14 mouse cellular contexts compared by ENCODE assay signal in the genomic region with DNA sequence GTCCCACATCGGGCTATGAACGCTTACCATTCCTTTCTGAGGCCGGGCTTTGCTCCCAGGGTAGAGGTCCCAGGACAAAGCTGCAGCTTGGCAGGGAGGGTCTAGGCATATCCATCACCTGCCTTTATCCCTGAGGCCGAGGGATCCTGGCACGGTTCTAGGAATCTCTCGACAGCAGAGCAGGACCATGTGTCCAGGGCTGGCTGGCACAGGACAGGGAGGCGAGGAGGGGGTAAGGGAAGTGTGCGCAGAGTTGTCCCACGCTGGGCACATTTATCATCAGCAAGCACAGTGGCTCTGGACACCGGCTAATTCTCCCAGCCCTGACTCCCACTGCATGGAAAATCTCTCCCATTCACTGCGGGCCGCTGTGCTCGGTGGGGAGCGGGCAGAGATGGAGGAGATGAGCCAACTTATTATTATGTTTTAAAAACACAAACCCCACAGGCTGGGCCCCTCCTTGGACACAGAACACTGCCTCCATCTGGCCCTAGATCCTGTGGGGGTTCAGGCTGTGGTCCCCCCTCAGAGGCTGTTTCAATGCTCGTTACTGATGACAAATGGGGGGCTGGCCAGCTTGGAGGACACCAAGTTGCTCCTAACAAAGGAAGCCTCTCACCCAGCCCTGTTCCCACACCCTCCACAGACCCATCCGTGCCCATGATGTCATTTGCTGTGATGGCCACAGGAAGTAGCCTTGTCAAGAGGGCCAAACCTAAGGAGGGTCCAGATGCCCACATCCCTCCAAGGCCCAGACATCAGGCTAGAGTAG. TPM values are rescaled to one million over a fixed set of nuclear protein-coding genes. Genes with fewer than 3 reads are reported as not detected.
A peak's percentile ranks its signal among the peaks of the same experiment; 100 is the strongest.
DNase-seq lines count a peak whose midpoint lies in the region; ATAC-seq lines count a peak whose summit lies in the region.
"Had no signal": no experiment of that assay in that cellular context is flagged by ENCODE, and none has a peak within 500 bp of the region (broad histone marks: within the 10 kb centered on the region; RNA-seq: fewer than 3 reads in every experiment).

No protein-coding gene starts in this region.

- intact Hi-C loops in left cerebral cortex, postnatal 4 days (cut with DNase I), result no loop called here

- no peak for DNase-seq in frontal cortex, postnatal 14 days (ENCODE audit: low spot score in 2 of 2)
- DNase-seq in left cerebral cortex, postnatal 4 days, result peak; percentile 31
- no peak for DNase-seq in left cerebral cortex, adult 11 months (ENCODE audit: low spot score)
- no peak for DNase-seq in embryonic facial prominence, embryonic 10.5 days (ENCODE audit: low spot score)
- no peak for DNase-seq in limb, embryonic 10.5 days (ENCODE audit: low spot score)
- no peak for DNase-seq in adrenal gland, postnatal 25 days
- DNase-seq in ovary, postnatal 10 days (ENCODE audit: low spot score), result no peak
- DNase-seq: kidney, postnatal 10 days; thymus, postnatal 4 days had no signal

- 84% methylated on average over 16 of the region's 16 CpGs for WGBS in embryonic facial prominence, embryonic 10.5 days
- WGBS in limb, embryonic 10.5 days, result 84% methylated on average over 16 of the region's 16 CpGs

- H3K4me3 ChIP-seq in embryonic facial prominence, embryonic 10.5 days, result no peak overlapping the region
- no peak overlapping the region for H3K4me3 ChIP-seq in limb, embryonic 10.5 days
- H3K4me3 ChIP-seq: megakaryocyte, embryonic 14.5 days; stomach, embryonic 15.5 days had no signal

- H3K27ac ChIP-seq in embryonic facial prominence, embryonic 10.5 days (replicated peaks), result 0 out of 2 replicates have a peak overlapping the region, but pooled peaks have one; percentile 14
- peak overlapping the region; percentile 61; the same call in 1 of the 2 replicates for H3K27ac ChIP-seq in limb, embryonic 10.5 days
- H3K27ac ChIP-seq: stomach, embryonic 15.5 days had no signal

- peaks cover 9% of the 10 kb centered on the region for H3K27me3 ChIP-seq in embryonic facial prominence, embryonic 10.5 days (replicated peaks; ENCODE audit: low read depth, poor library complexity, severe bottlenecking)
- no peaks in the 10 kb centered on the region for H3K27me3 ChIP-seq in limb, embryonic 10.5 days (ENCODE audit: low read depth, poor library complexity, severe bottlenecking)
- H3K27me3 ChIP-seq: stomach, embryonic 15.5 days had no signal

- ATAC-seq in frontal cortex, adult (ENCODE audit: low TSS enrichment), result 0 out of 2 replicates have a peak, but pooled peaks have one; percentile 31
- ATAC-seq: activated CD4-positive, CD25-positive, alpha-beta regulatory T cell, adult 4 months had no signal

- peaks cover 4% of the 10 kb centered on the region for H3K36me3 ChIP-seq in embryonic facial prominence, embryonic 10.5 days (replicated peaks)
- peaks cover 15% of the 10 kb centered on the region for H3K36me3 ChIP-seq in limb, embryonic 10.5 days
- H3K36me3 ChIP-seq: stomach, embryonic 15.5 days had no signal

- H3K4me1 ChIP-seq in embryonic facial prominence, embryonic 10.5 days, result peaks cover 50% of the 10 kb centered on the region
- peaks cover 50% of the 10 kb centered on the region for H3K4me1 ChIP-seq in limb, embryonic 10.5 days
- H3K4me1 ChIP-seq: stomach, embryonic 15.5 days had no signal

- no peaks in the 10 kb centered on the region for H3K9me3 ChIP-seq in embryonic facial prominence, embryonic 10.5 days
- no peaks in the 10 kb centered on the region for H3K9me3 ChIP-seq in limb, embryonic 10.5 days (replicated peaks)
- H3K9me3 ChIP-seq: megakaryocyte, embryonic 14.5 days; stomach, embryonic 15.5 days had no signal

RNA-seq across cellular contexts. Expression of a gene that starts 34.9 kb away (rescaled TPM):
- 10 to 100 TPM; 16.3 to 19.6 TPM for total RNA-seq in left cerebral cortex, postnatal 4 days (2021)
- polyA plus RNA-seq in embryonic facial prominence, embryonic 10.5 days (2016; fragmentation: Nextera tagmentation; extraction: Ambion mirVana), result 9.4 and 12.7 TPM in 2 replicates
- 7.0 and 8.0 TPM in 2 replicates for polyA plus RNA-seq in limb, embryonic 10.5 days (2016; fragmentation: Nextera tagmentation; extraction: Ambion mirVana)
- 24.8 and 42.0 TPM in 2 replicates for total RNA-seq in adrenal gland, postnatal 25 days (2021)

RNA-seq across cellular contexts. Expression of a gene that starts 43.9 kb away (rescaled TPM):
- total RNA-seq in left cerebral cortex, postnatal 4 days (2021), result 1 to 10 TPM; 7.2 to 9.1 TPM
- 6.0 and 7.2 TPM in 2 replicates for polyA plus RNA-seq in embryonic facial prominence, embryonic 10.5 days (2016; fragmentation: Nextera tagmentation; extraction: Ambion mirVana)
- polyA plus RNA-seq in limb, embryonic 10.5 days (2016; fragmentation: Nextera tagmentation; extraction: Ambion mirVana), result 10.2 and 11.8 TPM in 2 replicates
- 5.5 and 8.0 TPM in 2 replicates for total RNA-seq in adrenal gland, postnatal 25 days (2021)
- total RNA-seq: MEL had no signal
- polyA plus RNA-seq: activated CD4-positive, CD25-positive, alpha-beta regulatory T cell, adult 4 months had no signal
